Mouse (Mus musculus) adrenal gland, postnatal 14 days (tissue): ENCODE data around the gene Ino80e. TPM values are rescaled to one million over a fixed set of nuclear protein-coding genes. Genes with fewer than 3 reads are reported as not detected.
"Not testable (repeated sequence)": the region's sequence is repeated elsewhere in the genome, so short reads cannot be mapped to it uniquely, and the experiment has no call there.

ENCODE experiments used
- DNase-seq: peaks from one replicate; pipeline ENCODE4 v3.0.0; 2021; ENCODE audit warnings: mixed read lengths
- long read RNA-seq, 2 experiments: library from polyadenylated mRNA; stranded (forward); transcript quantifications; one replicate each; pipeline ENCODE4 v2.0.0; 2021
- total RNA-seq: library from RNA; stranded (reverse); gene quantifications from 2 replicates; pipeline ENCODE4 v1.2.3, GENCODE M21; 2021

Gene Ino80e
- 39.2 and 41.9 TPM in 2 replicates for total RNA-seq
- long read RNA-seq, experiment 1, transcript Ino80e-203 (7 exons, 1,973 nt), result major isoform, 18 of 33 reads
- long read RNA-seq, experiment 1, partial matches to known transcripts, result 7 of 33 reads
- long read RNA-seq, experiment 1, other reads (novel, unspliced or antisense), result 6 of 33 reads
- long read RNA-seq, experiment 2, transcript Ino80e-203 (7 exons, 1,973 nt), result major isoform, 11 of 24 reads
- long read RNA-seq, experiment 2, partial matches to known transcripts, result 0 of 24 reads
- long read RNA-seq, experiment 2, other reads (novel, unspliced or antisense), result 11 of 24 reads

- DNase-seq, result peak; percentile 97
Measured at GRCm38 (mm10) chr7:126862147-126862784, at the start of gene Ino80e. Gene Ino80e (minus strand): TSS chr7:126862377.

GRCm38 (mm10) chr7:126905590-126905989 is 43.4 kb upstream of the Ino80e start:
- no peak for DNase-seq

GRCm38 (mm10) chr7:126899781-126900180 is 37.6 kb upstream of the Ino80e start:
- DNase-seq, result not testable (repeated sequence)

- peak; percentile 100 for DNase-seq
Measured at GRCm38 (mm10) chr7:126898102-126898990, 36.2 kb upstream of the Ino80e start.

GRCm38 (mm10) chr7:126897390-126898101 is 35.4 kb upstream of the Ino80e start:
- DNase-seq, result no peak

GRCm38 (mm10) chr7:126896912-126897311 is 34.7 kb upstream of the Ino80e start:
- no peak for DNase-seq

GRCm38 (mm10) chr7:126888852-126889251 is 26.7 kb upstream of the Ino80e start:
- peak; percentile 43 for DNase-seq

- no peak for DNase-seq
Measured at GRCm38 (mm10) chr7:126887281-126887680, 25.1 kb upstream of the Ino80e start.

GRCm38 (mm10) chr7:126884286-126885164 is 22.3 kb upstream of the Ino80e start, which contains the start of gene Taok2:
Gene Taok2 (minus strand): TSS chr7:126884703.
- peak; percentile 99 for DNase-seq

- DNase-seq, result no peak
Measured at GRCm38 (mm10) chr7:126883731-126884181, 21.6 kb upstream of the Ino80e start.

GRCm38 (mm10) chr7:126881040-126881439 is 18.9 kb upstream of the Ino80e start:
- DNase-seq, result no peak

- DNase-seq, result no peak
Measured at GRCm38 (mm10) chr7:126877239-126877638, 15.1 kb upstream of the Ino80e start.

- DNase-seq, result no peak
Measured at GRCm38 (mm10) chr7:126870520-126870891, 8.3 kb upstream of the Ino80e start.

- DNase-seq, result no peak
Measured at GRCm38 (mm10) chr7:126869780-126870519, 7.8 kb upstream of the Ino80e start.

- DNase-seq, result no peak
Measured at GRCm38 (mm10) chr7:126868003-126868402, 5.8 kb upstream of the Ino80e start.

GRCm38 (mm10) chr7:126867534-126867933 is 5.4 kb upstream of the Ino80e start:
- no peak for DNase-seq

GRCm38 (mm10) chr7:126863791-126864190 is 1.6 kb upstream of the Ino80e start:
- DNase-seq, result no peak

- peak; percentile 97 for DNase-seq
Measured at GRCm38 (mm10) chr7:126861429-126862130, 597 bp downstream of the Ino80e start, which contains the start of gene Hirip3. Gene Hirip3 (plus strand): TSS chr7:126861972.

- no peak for DNase-seq
Measured at GRCm38 (mm10) chr7:126860987-126861386, 1.2 kb downstream of the Ino80e start.
